Mouse (Mus musculus) hindbrain, postnatal 0 days (tissue): ENCODE measurements around the gene Sorbs2. TPM values are rescaled to one million over a fixed set of nuclear protein-coding genes. Genes with fewer than 3 reads are reported as not detected.

Source experiments
- ATAC-seq: fragments of 200-750 bp; cut with Nextera tagmentation; 2 replicates; pipeline ENCODE4 v1.8.0; 2017; ENCODE audit warnings: mild to moderate bottlenecking, moderate TSS enrichment, moderate library complexity
- DNase-seq: peaks from one replicate; pipeline ENCODE4 v3.0.0-alpha.2; 2015; ENCODE audit warnings: low spot score
- H3K27ac ChIP-seq: fragments of 300-500 bp; sonication (generic); 2 replicates; pipeline ENCODE4 v1.5.1; 2014; ENCODE audit warnings: mild to moderate bottlenecking
- H3K27me3 ChIP-seq: fragments of 300-500 bp; sonication (generic); 2 replicates; pipeline ENCODE4 v1.6.1; 2014; ENCODE audit warnings: low read length, mixed read lengths; ENCODE audit not compliant: insufficient read depth
- H3K36me3 ChIP-seq: fragments of 300-500 bp; sonication (generic); 2 replicates; pipeline ENCODE4 v1.6.1; 2014; ENCODE audit warnings: low read length, mixed read lengths; ENCODE audit not compliant: insufficient read depth
- H3K4me1 ChIP-seq: fragments of 300-500 bp; sonication (generic); 2 replicates; pipeline ENCODE4 v1.6.1; 2014; ENCODE audit warnings: antibody characterized with exemption, low read length, mixed read lengths; ENCODE audit not compliant: insufficient read depth
- H3K4me2 ChIP-seq: fragments of 300-500 bp; sonication (generic); 2 replicates; pipeline ENCODE4 v1.6.1; 2014; ENCODE audit warnings: low read depth, mild to moderate bottlenecking, low read length, moderate library complexity, mixed read lengths
- H3K4me3 ChIP-seq: fragments of 300-500 bp; sonication (generic); 2 replicates; pipeline ENCODE4 v1.5.1; 2014; ENCODE audit warnings: low read length
- H3K9ac ChIP-seq: fragments of 300-500 bp; sonication (generic); replicated peaks from 2 replicates; pipeline ENCODE4 v1.6.1; 2014; ENCODE audit warnings: mild to moderate bottlenecking, low read length, moderate library complexity, mixed read lengths
- H3K9me3 ChIP-seq: fragments of 300-500 bp; sonication (generic); 2 replicates; pipeline ENCODE4 v1.6.1; 2016; ENCODE audit warnings: low read length, mixed read lengths
- CTCF ChIP-seq: IDR thresholded peaks from 2 replicates; pipeline ENCODE4 v1.5.1; 2016; ENCODE audit warnings: antibody characterized with exemption, control low read depth, low read depth
- WGBS: fragments of 180-500 bp; shearing (Covaris S2); extraction: QIAGEN DNeasy Blood & Tissue Kit; methylation state at CpG from one replicate; pipeline ENCODE4 v1.1.7; 2014; 5-methylcytosine and 5-hydroxymethylcytosine counted together
- polyA plus RNA-seq: library from polyadenylated mRNA; unstranded; fragments of >200 nt; fragmentation: Nextera tagmentation; extraction: Ambion mirVana; gene quantifications from 2 replicates; pipeline ENCODE4 v1.2.1, GENCODE M21; 2015
- total RNA-seq: library from RNA; depleted of rRNA; stranded (reverse); fragments of >200 nt; gene quantifications from 2 replicates; pipeline ENCODE4 v1.2.3, GENCODE M21; 2014

Gene Sorbs2
- total and polyA plus RNA-seq, 2 experiments from 2014 or later = 37.8 to 65.6 TPM

GRCm38 (mm10) chr8:45788610-45789009, 281.0 kb downstream of the Sorbs2 start:
- TF ChIP-seq CTCF = peak; percentile 48
- WGBS = 89% methylated on average over 3 of the region's 3 CpGs
- DNase-seq = peak; percentile 23
- Histone ChIP-seq H3K36me3 (peaks cover 6% of the 10 kb centered on the region; the same call in 1 of the 2 replicates), H3K4me1 (no peaks in the 10 kb centered on the region), H3K4me3 (no peak overlapping the region), H3K27ac (no peak overlapping the region), H3K4me2 (no peak overlapping the region), H3K27me3 (no peaks in the 10 kb centered on the region), H3K9ac (no peak overlapping the region), H3K9me3 (no peaks in the 10 kb centered on the region)
- no peak for ATAC-seq

GRCm38 (mm10) chr8:45794847-45795246, 287.3 kb downstream of the Sorbs2 start:
- no peaks in the 10 kb centered on the region for H3K27me3 ChIP-seq
- DNase-seq = peak; percentile 18
- ATAC-seq = no peak
- H3K36me3 ChIP-seq = peaks cover 16% of the 10 kb centered on the region; the same call in 1 of the 2 replicates
- no peak overlapping the region for H3K4me3 ChIP-seq
- H3K4me1 ChIP-seq = no peaks in the 10 kb centered on the region
- H3K9me3 ChIP-seq = no peaks in the 10 kb centered on the region
- 88% methylated on average over 14 of the region's 14 CpGs for WGBS
- H3K4me2 ChIP-seq = no peak overlapping the region
- no peak overlapping the region for H3K27ac ChIP-seq
- peak; percentile 41 for TF ChIP-seq CTCF
- no peak overlapping the region for H3K9ac ChIP-seq

- Histone ChIP-seq H3K4me1 (no peaks in the 10 kb centered on the region), H3K9ac (no peak overlapping the region), H3K27me3 (no peaks in the 10 kb centered on the region), H3K4me2 (no peak overlapping the region), H3K9me3 (no peaks in the 10 kb centered on the region), H3K36me3 (peaks cover 16% of the 10 kb centered on the region; the same call in 1 of the 2 replicates), H3K27ac (no peak overlapping the region), H3K4me3 (no peak overlapping the region)
- ATAC-seq (peak; percentile 94), DNase-seq (peak; percentile 73)
- TF ChIP-seq CTCF = peak; percentile 85
- 51% methylated on average over 11 of the region's 11 CpGs for WGBS
Observed at GRCm38 (mm10) chr8:45796331-45796740, 288.7 kb downstream of the Sorbs2 start.

- Histone ChIP-seq H3K4me3 (no peak overlapping the region), H3K4me1 (no peaks in the 10 kb centered on the region), H3K27me3 (no peaks in the 10 kb centered on the region), H3K9ac (no peak overlapping the region), H3K4me2 (no peak overlapping the region), H3K27ac (no peak overlapping the region), H3K36me3 (peaks cover 22% of the 10 kb centered on the region; the same call in 1 of the 2 replicates), H3K9me3 (no peaks in the 10 kb centered on the region)
- DNase-seq (no peak), ATAC-seq (no peak)
- no peak for TF ChIP-seq CTCF
- WGBS = 95% methylated on average over 4 of the region's 4 CpGs
Observed at GRCm38 (mm10) chr8:45799517-45799916, 291.9 kb downstream of the Sorbs2 start.

- no peak for TF ChIP-seq CTCF
- Histone ChIP-seq H3K36me3 (peaks cover 40% of the 10 kb centered on the region), H3K9ac (no peak overlapping the region), H3K27ac (no peak overlapping the region), H3K4me1 (no peaks in the 10 kb centered on the region), H3K9me3 (no peaks in the 10 kb centered on the region), H3K27me3 (no peaks in the 10 kb centered on the region), H3K4me3 (no peak overlapping the region), H3K4me2 (no peak overlapping the region)
- ATAC-seq (no peak), DNase-seq (no peak)
- 94% methylated on average over 6 of the region's 6 CpGs for WGBS
Observed at GRCm38 (mm10) chr8:45808597-45808996, 301.0 kb downstream of the Sorbs2 start.

GRCm38 (mm10) chr8:45816765-45817426, 309.3 kb downstream of the Sorbs2 start:
- Histone ChIP-seq H3K36me3 (peaks cover 13% of the 10 kb centered on the region), H3K9me3 (no peaks in the 10 kb centered on the region), H3K27ac (no peak overlapping the region), H3K9ac (no peak overlapping the region), H3K27me3 (no peaks in the 10 kb centered on the region), H3K4me1 (no peaks in the 10 kb centered on the region), H3K4me3 (no peak overlapping the region), H3K4me2 (no peak overlapping the region)
- ATAC-seq = peak; percentile 70
- peak; percentile 85 for DNase-seq
- WGBS = 22% methylated on average over 7 of the region's 7 CpGs
- TF ChIP-seq CTCF = peak; percentile 94

GRCm38 (mm10) chr8:45821650-45822049, 314.1 kb downstream of the Sorbs2 start:
- no peak for TF ChIP-seq CTCF
- Histone ChIP-seq H3K9ac (no peak overlapping the region), H3K4me2 (no peak overlapping the region), H3K9me3 (no peaks in the 10 kb centered on the region), H3K27me3 (no peaks in the 10 kb centered on the region), H3K4me3 (no peak overlapping the region), H3K27ac (no peak overlapping the region), H3K36me3 (no peaks in the 10 kb centered on the region), H3K4me1 (no peaks in the 10 kb centered on the region)
- ATAC-seq (no peak), DNase-seq (no peak)
- WGBS = 76% methylated on average over 5 of the region's 5 CpGs
